Mouse (Mus musculus) cerebral cortex, adult 2 months (tissue): ENCODE measurements around the gene Immp2l.

ENCODE experiments used
- whole genome bisulfite sequencing: fragments of 180-500 bp; shearing (Covaris S2); methylation state at CpG from one replicate; pipeline ENCODE4 v1.1.7; 2018; 5-methylcytosine and 5-hydroxymethylcytosine counted together

Immp2l gene

GRCm38 (mm10) chr12:41023511-41024421 is at the start of gene Immp2l:
Immp2l (plus strand) TSS chr12:41024090.
- WGBS = 1% methylated on average over 68 of the region's 68 CpGs

- 85% methylated on average over 2 of the region's 2 CpGs for WGBS
These were observed 45.0 kb upstream of the Immp2l start for GRCm38 (mm10) chr12:40978719-40979500.

GRCm38 (mm10) chr12:40979716-40980115 is 44.2 kb upstream of the Immp2l start:
- 70% methylated on average over 4 of the region's 4 CpGs for WGBS

- 77% methylated on average over 3 of the region's 3 CpGs for WGBS
These were observed 43.7 kb upstream of the Immp2l start for GRCm38 (mm10) chr12:40980160-40980559.

- 86% methylated on average over 1 of the region's 1 CpGs for WGBS
These were observed 40.9 kb upstream of the Immp2l start for GRCm38 (mm10) chr12:40983021-40983420.

- WGBS = 43% methylated on average over 4 of the region's 4 CpGs
These were observed 39.2 kb upstream of the Immp2l start for GRCm38 (mm10) chr12:40984735-40985134.

- 69% methylated on average over 4 of the region's 4 CpGs for WGBS
These were observed 38.1 kb upstream of the Immp2l start for GRCm38 (mm10) chr12:40985791-40986190.

- 69% methylated on average over 9 of the region's 9 CpGs for WGBS
These were observed 35.4 kb upstream of the Immp2l start for GRCm38 (mm10) chr12:40988311-40989065.

GRCm38 (mm10) chr12:40991647-40992046 is 32.2 kb upstream of the Immp2l start:
- 68% methylated on average over 4 of the region's 4 CpGs for WGBS

GRCm38 (mm10) chr12:40992237-40992636 is 31.7 kb upstream of the Immp2l start:
- 88% methylated on average over 1 of the region's 1 CpGs for WGBS

- WGBS = 86% methylated on average over 2 of the region's 2 CpGs
These were observed 29.0 kb upstream of the Immp2l start for GRCm38 (mm10) chr12:40994846-40995245.

GRCm38 (mm10) chr12:40995618-40996370 is 28.1 kb upstream of the Immp2l start:
- 79% methylated on average over 9 of the region's 9 CpGs for WGBS

GRCm38 (mm10) chr12:41022516-41022915 is 1.4 kb upstream of the Immp2l start:
- WGBS = 29% methylated on average over 1 of the region's 1 CpGs

- WGBS = 9% methylated on average over 9 of the region's 9 CpGs
These were observed 622 bp downstream of the Immp2l start for GRCm38 (mm10) chr12:41024512-41024911.

GRCm38 (mm10) chr12:41027485-41027884 is 3.6 kb downstream of the Immp2l start:
- 78% methylated on average over 6 of the region's 6 CpGs for WGBS

GRCm38 (mm10) chr12:41031119-41031518 is 7.2 kb downstream of the Immp2l start:
- 99% methylated on average over 2 of the region's 2 CpGs for WGBS

GRCm38 (mm10) chr12:41033196-41033595 is 9.3 kb downstream of the Immp2l start:
- WGBS = 77% methylated on average over 3 of the region's 3 CpGs

- 95% methylated on average over 5 of the region's 5 CpGs for WGBS
These were observed 15.9 kb downstream of the Immp2l start for GRCm38 (mm10) chr12:41039834-41040233.

GRCm38 (mm10) chr12:41041737-41042136 is 17.8 kb downstream of the Immp2l start:
- 89% methylated on average over 2 of the region's 2 CpGs for WGBS

- WGBS = 84% methylated on average over 12 of the region's 12 CpGs
These were observed 20.7 kb downstream of the Immp2l start for GRCm38 (mm10) chr12:41044493-41045132.
